Mouse (Mus musculus): ENCODE measurements around the gene Gm13693.
"Not testable (repeated sequence)": the region's sequence is repeated elsewhere in the genome, so short reads cannot be mapped to it uniquely, and the experiment has no call there.

Gm13693 gene

GRCm38 (mm10) chr2:83961203-83961602 lies at the start of gene Gm13693:
Gene Gm13693 (plus strand): TSS chr2:83961503.
- not testable (repeated sequence) for DNase-seq

- no peak for DNase-seq
Measured at GRCm38 (mm10) chr2:83929478-83930088, 31.7 kb upstream of the Gm13693 start.

GRCm38 (mm10) chr2:83940931-83941361 lies 20.4 kb upstream of the Gm13693 start, which contains the start of gene Zswim2:
Gene Zswim2 (minus strand): TSS chr2:83941228.
- peak; percentile 70 for DNase-seq

- DNase-seq = no peak
Measured at GRCm38 (mm10) chr2:83941378-83941777, 19.9 kb upstream of the Gm13693 start.

GRCm38 (mm10) chr2:83941792-83942191 lies 19.5 kb upstream of the Gm13693 start:
- DNase-seq = no peak

GRCm38 (mm10) chr2:83955393-83955792 lies 5.9 kb upstream of the Gm13693 start, which contains the start of gene Gm13698:
Gene Gm13698 (plus strand): TSS chr2:83955693.
- not testable (repeated sequence) for DNase-seq

- not testable (repeated sequence) for DNase-seq
Measured at GRCm38 (mm10) chr2:83967013-83967412, 5.7 kb downstream of the Gm13693 start, which contains the start of gene Gm13695. Gene Gm13695 (plus strand): TSS chr2:83967313.

- DNase-seq = not testable (repeated sequence)
Measured at GRCm38 (mm10) chr2:83972823-83973222, 11.5 kb downstream of the Gm13693 start, which contains the start of gene Gm13696. Gene Gm13696 (plus strand): TSS chr2:83973123.

- DNase-seq = not testable (repeated sequence)
Measured at GRCm38 (mm10) chr2:83978633-83979032, 17.3 kb downstream of the Gm13693 start, which contains the start of gene Gm13694. Gene Gm13694 (plus strand): TSS chr2:83978933.

GRCm38 (mm10) chr2:83984443-83984842 lies 23.1 kb downstream of the Gm13693 start, which contains the start of gene Gm13697:
Gene Gm13697 (plus strand): TSS chr2:83984743.
- DNase-seq = not testable (repeated sequence)

- DNase-seq = not testable (repeated sequence)
Measured at GRCm38 (mm10) chr2:83990253-83990652, 28.9 kb downstream of the Gm13693 start, which contains the start of gene Gm13691. Gene Gm13691 (plus strand): TSS chr2:83990553.

- peak; percentile 38 for DNase-seq
Measured at GRCm38 (mm10) chr2:83993639-83994255, 32.4 kb downstream of the Gm13693 start.

GRCm38 (mm10) chr2:83994526-83994925 lies 33.2 kb downstream of the Gm13693 start:
- not testable (repeated sequence) for DNase-seq

GRCm38 (mm10) chr2:84008913-84009312 lies 47.6 kb downstream of the Gm13693 start:
- DNase-seq = no peak

- peak; percentile 7 for DNase-seq
Measured at GRCm38 (mm10) chr2:84009818-84010217, 48.5 kb downstream of the Gm13693 start.

All from kidney, adult 9 months (tissue).